In the genomic region with DNA sequence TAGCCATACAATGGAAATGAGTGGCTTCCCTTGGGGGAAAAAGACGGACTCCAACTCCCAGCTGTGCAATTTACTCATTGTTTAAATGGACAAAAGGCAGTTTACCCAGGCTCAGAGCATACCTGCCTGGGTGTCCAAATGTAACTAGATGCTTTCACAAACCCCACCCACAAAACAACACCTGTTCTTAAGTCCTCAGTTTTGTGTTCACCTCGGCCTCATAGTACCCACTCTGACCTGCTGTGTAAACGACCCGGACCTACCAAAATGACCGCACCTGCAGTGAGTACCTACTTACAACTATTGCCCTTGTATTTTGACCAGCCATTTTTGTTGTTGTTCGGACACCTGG, we compare ENCODE assay signal across 8 mouse cellular contexts. TPM values are rescaled to one million over a fixed set of nuclear protein-coding genes. Genes with fewer than 3 reads are reported as not detected.
DNase-seq lines count a peak whose midpoint lies in the region; ATAC-seq and TF ChIP-seq lines count a peak whose summit lies in the region.
"Had no signal": no experiment of that assay in that cellular context is flagged by ENCODE, and none has a peak within 500 bp of the region (broad histone marks: within the 10 kb centered on the region; RNA-seq: fewer than 3 reads in every experiment).

No protein-coding gene starts in this region.

- WGBS in neural tube, embryonic 11.5 days: 53% methylated on average over 6 of the region's 6 CpGs
- 64% methylated on average over 6 of the region's 6 CpGs for WGBS in forebrain, postnatal 0 days
- 62% methylated on average over 6 of the region's 6 CpGs for WGBS in liver, embryonic 13.5 days (ENCODE audit: insufficient replicate concordance)

- peak overlapping the region; percentile 72 for H3K4me2 ChIP-seq in neural tube, embryonic 11.5 days (ENCODE audit: low read depth)
- H3K4me2 ChIP-seq in forebrain, postnatal 0 days (ENCODE audit: low read depth): peak overlapping the region; percentile 67
- H3K4me2 ChIP-seq in liver, embryonic 13.5 days: peak overlapping the region; percentile 51

- H3K27ac ChIP-seq in neural tube, embryonic 11.5 days (ENCODE audit: low read depth, low read length): peak overlapping the region; percentile 49; the same call in 1 of the 2 replicates
- no peak overlapping the region for H3K27ac ChIP-seq in forebrain, postnatal 0 days (ENCODE audit: low read depth, low read length)
- no peak overlapping the region for H3K27ac ChIP-seq in liver, embryonic 13.5 days

- no peaks in the 10 kb centered on the region for H3K27me3 ChIP-seq in neural tube, embryonic 11.5 days (ENCODE audit: control insufficient read depth, insufficient read depth, low read length)
- peaks cover 3% of the 10 kb centered on the region; the same call in 1 of the 2 replicates for H3K27me3 ChIP-seq in forebrain, postnatal 0 days (ENCODE audit: insufficient read depth, low read length)
- peaks cover 36% of the 10 kb centered on the region for H3K27me3 ChIP-seq in liver, embryonic 13.5 days

- H3K9ac ChIP-seq in neural tube, embryonic 11.5 days (ENCODE audit: low read length): no peak overlapping the region
- H3K9ac ChIP-seq in forebrain, postnatal 0 days: peak overlapping the region; percentile 40
- no peak overlapping the region for H3K9ac ChIP-seq in liver, embryonic 13.5 days

- DNase-seq in neural tube, embryonic 11.5 days (ENCODE audit: low spot score): no peak
- no peak for DNase-seq in neural tube, embryonic 10.5 days (ENCODE audit: extremely low spot score, low spot score)
- DNase-seq in forebrain, postnatal 0 days: no peak
- no peak for DNase-seq in liver, embryonic 13.5 days
- DNase-seq in gastrocnemius, postnatal 10 days: no peak
- no peak for DNase-seq in MN1 (ENCODE audit: low spot score)
- DNase-seq: right cerebral cortex, postnatal 25 days had no signal

- no peaks in the 10 kb centered on the region for H3K9me3 ChIP-seq in neural tube, embryonic 11.5 days (ENCODE audit: control insufficient read depth, low read length)
- no peaks in the 10 kb centered on the region for H3K9me3 ChIP-seq in forebrain, postnatal 0 days (ENCODE audit: low read length)
- H3K9me3 ChIP-seq in liver, embryonic 13.5 days (replicated peaks): no peaks in the 10 kb centered on the region

- H3K4me3 ChIP-seq in neural tube, embryonic 11.5 days (ENCODE audit: low read depth, low read length): peak overlapping the region; percentile 45
- peak overlapping the region; percentile 34 for H3K4me3 ChIP-seq in forebrain, postnatal 0 days (ENCODE audit: low read depth, low read length)
- H3K4me3 ChIP-seq in liver, embryonic 13.5 days (replicated peaks): peak overlapping the region; percentile 43

- H3K36me3 ChIP-seq in neural tube, embryonic 11.5 days (ENCODE audit: control insufficient read depth, insufficient read depth, low read length): no peaks in the 10 kb centered on the region
- H3K36me3 ChIP-seq in forebrain, postnatal 0 days (ENCODE audit: insufficient read depth): no peaks in the 10 kb centered on the region
- H3K36me3 ChIP-seq in liver, embryonic 13.5 days: no peaks in the 10 kb centered on the region

- no peak for TF ChIP-seq CTCF in forebrain, postnatal 0 days (IDR thresholded peaks at IDR 0.05; ENCODE audit: low read depth)

- ATAC-seq in neural tube, embryonic 11.5 days (ENCODE audit: insufficient read depth, low FRiP score, low TSS enrichment): no peak
- ATAC-seq in forebrain, postnatal 0 days: no peak
- ATAC-seq in liver, embryonic 13.5 days (ENCODE audit: low read depth): no peak
- no peak for ATAC-seq in inflammation-experienced regulatory T-cells, adult 6 months

- H3K4me1 ChIP-seq in neural tube, embryonic 11.5 days (ENCODE audit: control insufficient read depth, insufficient read depth, low read length): peaks cover 3% of the 10 kb centered on the region; the same call in 1 of the 2 replicates
- 0 out of 2 replicates have a peak, but pooled peaks cover 16% of the 10 kb centered on the region for H3K4me1 ChIP-seq in forebrain, postnatal 0 days (ENCODE audit: insufficient read depth)
- H3K4me1 ChIP-seq in liver, embryonic 13.5 days (replicated peaks): 0 out of 2 replicates have a peak, but pooled peaks cover 3% of the 10 kb centered on the region

RNA-seq across cellular contexts. Expression of gene Igf1, which starts 3.0 kb away (rescaled TPM):
- polyA plus RNA-seq in neural tube, embryonic 11.5 days (2014; fragmentation: Nextera tagmentation; extraction: Ambion mirVana): 34.9 and 42.5 TPM in 2 replicates
- 9.3 and 11.5 TPM in 2 replicates for total RNA-seq in forebrain, postnatal 0 days (2014; rRNA removed)
- polyA plus RNA-seq in forebrain, postnatal 0 days (2015; fragmentation: Nextera tagmentation; extraction: Ambion mirVana): 8.4 and 10.9 TPM in 2 replicates
- polyA plus RNA-seq in liver, embryonic 13.5 days (2015; fragmentation: Nextera tagmentation; extraction: Ambion mirVana): 9.0 and 10.9 TPM in 2 replicates
- total RNA-seq in gastrocnemius, postnatal 10 days (2021): 100 to 1,000 TPM in 1 of 2 experiments, 10 to 100 TPM in 1; 86.1 to 102 TPM
- polyA plus RNA-seq in inflammation-experienced regulatory T-cells, adult 6 months (2017; shearing (Covaris generic)): under 1 TPM in 2 of 3 experiments, not detected in 1; 0.24 to 0.45 TPM
